Mouse (Mus musculus) gastrocnemius, postnatal 36 days (tissue): ENCODE results near the gene Kcns3. TPM values are rescaled to one million over a fixed set of nuclear protein-coding genes. Genes with fewer than 3 reads are reported as not detected.

Source experiments
- DNase-seq, 2 experiments: peaks; one replicate each; pipeline ENCODE4 v3.0.0; 2022
- intact Hi-C: fragments of 180-260 bp; cut with DNase I; formaldehyde crosslinking; loops from one replicate; pipeline ENCODE4 v1.15.1; 2025
- long read RNA-seq, 2 experiments: library from polyadenylated mRNA; stranded (forward); transcript quantifications; one replicate each; pipeline ENCODE4 v2.0.0; 2021
- total RNA-seq, 2 experiments: library from RNA; stranded (reverse); gene quantifications; 2 replicates each; pipeline ENCODE4 v1.2.3; 2021

Gene Kcns3
- under 1 TPM; 0.46 to 0.49 TPM for total RNA-seq
- long read RNA-seq, experiment 1, partial matches to known transcripts, result 0 of 1 reads
- long read RNA-seq, experiment 1, other reads (novel, unspliced or antisense), result 1 of 1 reads
- long read RNA-seq, experiment 2, partial matches to known transcripts, result 0 of 1 reads
- long read RNA-seq, experiment 2, other reads (novel, unspliced or antisense), result 0 of 1 reads

DNA sequence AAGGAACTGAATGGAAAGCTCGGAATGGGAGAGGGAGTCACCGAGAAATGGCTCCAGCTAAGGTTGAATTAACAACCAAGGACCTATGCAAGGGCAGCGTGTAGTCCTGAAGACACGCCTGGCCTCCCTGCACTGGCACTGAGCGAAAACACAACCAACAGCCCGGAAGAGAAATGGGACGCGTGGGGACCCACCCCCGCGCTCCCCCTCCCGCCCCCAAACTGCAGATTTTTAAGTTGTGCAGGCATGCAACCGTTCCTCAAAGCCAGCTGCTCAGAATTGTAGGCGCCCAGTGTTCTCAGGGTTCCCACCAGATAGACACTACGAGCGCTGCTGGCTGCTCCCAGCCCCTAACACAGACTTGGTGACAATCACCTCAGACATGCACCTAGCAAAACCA is at the start of gene Kcns3:
Kcns3 (minus strand) TSS at position 42 of the 400 bp plus-strand sequence.
- intact Hi-C loops, result no loop called here
- DNase-seq, result no peak

DNA sequence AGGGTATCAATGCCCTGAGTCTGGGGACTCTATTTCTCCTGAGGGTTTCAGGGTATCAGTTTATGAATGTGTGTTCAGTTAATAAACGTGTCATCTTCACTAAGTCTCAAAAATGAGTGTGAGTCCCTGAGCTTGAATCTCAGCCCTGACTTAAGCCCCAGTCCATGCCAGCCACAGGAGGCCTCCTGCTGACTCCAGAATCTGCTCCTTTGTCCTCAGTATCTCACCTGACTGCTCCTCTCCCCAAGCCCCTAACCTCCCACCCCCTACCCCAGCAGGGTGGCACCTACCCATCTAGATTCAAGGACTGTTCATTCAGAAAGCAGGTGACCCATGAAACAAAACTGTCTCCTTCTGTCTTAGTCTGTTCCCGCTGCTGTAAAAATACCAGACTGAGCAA is 47.7 kb upstream of the Kcns3 start:
- DNase-seq, result no peak
- intact Hi-C loops, result loop anchor here (5.0 kb wide), 3 partner anchors 69 to 139 kb away; partner anchors contain the start of genes Gen1 and Smc6

DNA sequence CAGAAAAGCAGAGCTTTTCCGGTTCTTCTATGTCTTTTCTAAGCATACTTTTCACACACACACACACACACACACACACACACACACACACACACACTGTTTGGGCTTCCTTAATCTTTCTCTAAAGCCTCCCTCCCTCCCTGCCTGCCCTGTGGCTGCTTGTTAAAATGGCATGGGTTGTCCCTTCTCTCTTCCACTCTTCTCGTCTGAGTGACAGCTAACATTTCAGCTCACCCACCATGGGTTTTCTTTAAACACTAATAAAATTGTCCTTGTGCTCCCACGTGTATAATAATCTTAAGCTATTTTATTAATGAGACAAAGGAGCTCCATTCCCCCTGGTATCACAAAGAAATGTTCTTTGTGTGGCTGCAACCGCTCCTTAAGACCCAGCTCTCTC is 47.2 kb upstream of the Kcns3 start:
- no peak for DNase-seq
- intact Hi-C loops, result loop anchor here (5.0 kb wide), 3 partner anchors 69 to 139 kb away; partner anchors contain the start of genes Gen1 and Smc6

DNA sequence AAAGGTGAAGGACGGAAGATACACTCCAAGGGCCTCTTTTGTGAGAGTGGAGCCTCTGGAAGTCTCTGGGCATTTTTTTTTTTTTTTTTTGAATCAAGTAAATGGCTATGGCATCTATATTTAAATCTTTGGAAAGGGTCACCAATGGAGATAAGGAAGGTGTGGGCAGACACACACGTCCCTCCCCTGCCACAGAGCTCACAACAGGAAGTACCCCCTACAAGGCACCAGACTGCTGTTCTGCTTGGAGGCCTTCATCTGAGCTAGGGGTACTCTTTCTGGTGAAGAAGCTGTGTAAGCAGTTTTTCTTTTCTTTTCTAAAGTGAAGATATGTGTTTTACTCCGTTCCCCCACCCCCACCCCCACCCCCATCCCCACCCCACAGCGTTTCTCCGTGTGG is 46.0 kb upstream of the Kcns3 start:
- intact Hi-C loops, result loop anchor here (5.0 kb wide), 3 partner anchors 70 to 140 kb away; partner anchors contain the start of genes Gen1 and Smc6
- no peak for DNase-seq

DNA sequence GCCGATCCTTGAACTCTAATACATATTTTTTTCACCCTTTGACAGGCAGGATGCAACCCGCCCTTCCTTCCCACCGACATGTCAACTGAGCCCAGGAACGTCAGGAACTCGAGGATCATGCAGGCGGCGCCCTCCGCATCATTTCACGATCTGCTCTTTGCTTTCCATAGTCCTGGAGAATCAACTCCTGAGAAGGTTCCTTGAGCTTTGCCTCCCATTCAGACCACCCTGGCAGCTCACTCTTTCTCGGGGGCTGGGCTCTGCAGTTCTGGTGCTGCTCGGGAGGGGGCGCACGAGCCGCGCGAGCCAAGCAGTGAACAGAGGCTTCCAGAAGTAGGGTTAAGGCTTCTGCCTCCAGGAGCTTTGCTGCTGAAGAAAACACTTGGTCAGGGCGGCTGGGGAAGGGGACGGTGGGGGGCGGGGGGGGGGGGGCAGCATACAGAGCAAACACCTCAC is 45.3 kb upstream of the Kcns3 start:
- intact Hi-C loops, result loop anchor here (5.0 kb wide), 3 partner anchors 71 to 141 kb away; partner anchors contain the start of genes Gen1 and Smc6
- DNase-seq, result peak; percentile 66 to 82

DNA sequence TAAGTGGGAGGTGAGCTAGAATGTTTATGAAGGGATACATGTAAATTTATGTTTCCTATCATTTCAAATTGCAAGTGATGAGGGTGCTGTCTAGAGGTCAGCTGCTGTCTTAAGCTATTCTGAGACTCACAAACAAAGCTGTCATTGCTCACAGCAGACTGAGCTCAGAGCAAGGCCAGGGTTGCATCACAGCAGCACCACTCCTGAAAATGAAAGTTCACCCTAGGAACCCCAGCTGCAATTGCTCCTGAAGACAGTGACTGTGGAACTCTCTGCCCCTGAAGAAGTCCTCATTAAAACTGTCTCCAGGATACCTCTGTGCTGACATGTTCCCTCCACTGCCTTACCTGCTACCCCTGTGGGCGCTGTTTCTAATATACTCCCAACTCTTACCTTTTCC is 44.2 kb upstream of the Kcns3 start:
- intact Hi-C loops, result loop anchor here (5.0 kb wide), 3 partner anchors 72 to 142 kb away; partner anchors contain the start of genes Gen1 and Smc6
- no peak for DNase-seq

DNA sequence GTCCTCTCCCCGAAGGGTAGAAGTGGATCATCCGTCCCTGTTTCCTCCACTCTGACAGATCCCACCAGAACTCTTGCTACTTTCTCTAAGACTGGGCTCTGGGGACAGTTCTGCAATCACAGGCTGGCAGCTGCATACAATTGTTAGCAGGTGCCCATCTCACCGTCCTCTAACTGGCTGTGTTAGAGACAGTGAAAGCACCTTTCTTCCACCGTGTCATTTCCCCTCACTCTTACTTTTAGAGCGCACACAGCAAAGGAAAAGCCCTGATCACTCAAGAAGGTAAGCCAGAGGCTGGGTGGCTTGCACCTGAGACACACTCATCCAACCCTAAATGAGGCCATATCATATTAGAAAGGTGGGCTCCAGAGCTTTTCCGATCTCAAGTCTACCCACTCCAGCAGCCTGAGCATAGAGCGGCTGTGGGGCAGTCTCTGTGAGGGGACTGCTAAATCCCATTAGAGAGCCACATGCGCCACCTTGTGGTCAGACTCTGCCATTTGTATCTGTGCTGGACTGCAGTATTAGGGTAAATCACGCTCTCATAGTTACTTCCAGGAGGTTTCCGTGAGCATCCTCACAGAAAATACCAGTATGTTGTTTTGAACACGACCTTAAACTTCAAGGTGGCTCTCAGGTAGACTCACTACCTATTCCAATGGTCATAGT is 27.8 kb upstream of the Kcns3 start:
- intact Hi-C loops, result loop anchor here (1.0 kb wide), 1 partner anchor 580 kb away; no protein-coding TSS in a partner anchor
- DNase-seq, result peak; percentile 70 to 82

DNA sequence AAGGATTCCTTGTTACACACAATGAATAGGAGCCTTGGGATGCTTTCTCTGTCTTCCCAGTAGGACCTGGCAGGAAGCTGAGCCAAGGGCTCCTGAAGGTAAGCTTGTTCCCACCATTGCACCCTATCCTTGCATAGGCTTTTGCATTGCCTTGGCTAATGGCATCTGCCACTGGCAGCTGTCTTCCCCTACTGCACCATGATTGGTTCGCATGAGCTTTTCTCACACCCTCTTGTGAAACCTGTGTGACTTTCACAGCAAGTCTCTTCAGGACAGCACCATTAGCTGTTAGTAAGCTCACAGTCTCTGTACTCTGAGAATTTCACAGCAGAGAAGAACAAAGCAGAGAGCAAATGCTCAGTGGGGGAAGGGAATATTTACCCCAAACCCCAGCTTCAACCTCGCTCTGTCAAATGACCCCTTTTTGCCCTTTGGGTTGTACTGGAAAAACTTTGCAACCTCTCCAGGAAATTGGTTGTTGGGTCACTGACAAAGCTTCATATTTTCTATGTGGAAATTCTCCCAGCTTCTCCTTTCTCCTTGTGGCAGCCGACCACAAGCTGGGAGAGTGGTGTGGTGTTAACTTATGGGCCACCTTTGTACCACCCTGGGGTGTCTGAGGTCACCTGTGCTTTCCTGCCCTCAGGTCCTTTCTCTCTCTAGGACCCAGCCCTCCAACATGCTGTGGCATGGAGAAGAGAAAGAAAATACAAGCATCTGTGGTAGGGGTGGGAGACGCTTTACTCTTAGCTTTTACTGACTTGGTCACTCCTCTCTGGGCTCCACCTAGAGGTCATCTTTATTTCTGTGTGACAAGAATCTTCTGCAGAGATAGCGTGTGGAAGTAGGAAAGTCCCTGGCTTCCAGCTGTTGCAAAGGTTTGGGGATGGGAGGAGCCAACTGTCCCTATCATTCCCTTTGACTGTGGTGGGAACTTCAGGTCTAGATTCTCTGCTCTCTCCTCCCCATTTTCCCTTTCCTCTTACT is 26.8 kb upstream of the Kcns3 start:
- DNase-seq, result no peak
- intact Hi-C loops, result loop anchor here (1.0 kb wide), 1 partner anchor 579 kb away; no protein-coding TSS in a partner anchor

DNA sequence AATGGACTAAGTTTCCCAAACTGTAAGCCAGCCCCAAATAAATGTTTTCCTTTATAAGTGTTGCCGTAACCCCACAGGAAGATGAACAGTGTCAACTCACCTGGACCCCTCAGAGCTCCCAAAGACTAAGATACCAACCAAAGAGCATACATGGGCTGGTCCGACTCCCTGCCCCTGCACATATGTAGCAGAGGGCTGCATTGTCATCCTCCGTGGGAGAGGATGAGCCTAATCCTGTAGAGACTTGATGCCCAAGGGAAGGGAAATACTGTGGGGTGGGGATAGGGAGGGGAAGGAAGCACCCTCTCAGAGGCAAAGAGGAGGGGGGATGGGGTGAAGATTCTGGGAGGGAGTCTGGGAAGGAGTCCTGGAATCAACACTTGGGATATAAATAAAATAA is 7.8 kb upstream of the Kcns3 start:
- intact Hi-C loops, result no loop called here
- DNase-seq, result no peak

DNA sequence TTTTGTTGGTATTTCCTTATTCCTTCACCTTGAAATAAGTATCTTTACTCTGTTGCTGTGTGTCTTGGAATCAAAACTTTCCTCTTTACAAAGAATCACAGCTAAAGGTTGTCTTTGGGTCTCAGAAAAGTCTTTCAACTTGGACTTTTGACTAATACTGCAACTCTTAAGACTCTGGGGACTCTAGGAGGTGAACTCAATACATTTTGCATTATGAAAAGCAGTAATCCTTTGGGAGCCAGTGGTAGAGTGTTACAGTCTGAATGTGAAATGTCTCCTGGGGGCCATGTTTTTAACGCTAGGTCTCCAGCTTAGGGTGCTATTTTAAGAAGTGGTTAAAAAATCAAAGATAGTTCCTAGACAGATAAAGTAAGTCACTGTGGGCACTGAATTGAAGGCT is 4.3 kb upstream of the Kcns3 start:
- intact Hi-C loops, result no loop called here
- no peak for DNase-seq

DNA sequence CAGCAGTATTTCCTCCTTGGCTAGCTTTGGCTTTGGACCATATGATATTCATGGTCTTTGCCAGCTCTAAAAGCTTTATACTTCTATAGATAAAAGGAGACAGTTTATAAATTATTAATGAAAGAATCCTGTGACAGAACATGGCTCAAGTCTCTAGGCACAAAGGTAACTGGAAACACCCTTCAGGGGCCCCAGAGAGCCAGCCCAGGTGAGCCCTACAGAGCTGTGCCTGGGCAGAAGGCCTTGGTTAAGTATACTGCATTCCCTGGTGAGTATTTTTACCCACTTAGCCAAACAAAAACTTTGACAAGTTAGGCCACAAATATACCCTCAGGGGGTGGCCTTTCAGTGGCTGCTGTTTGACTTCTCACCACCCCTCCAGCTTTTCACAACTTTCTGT is 2.7 kb upstream of the Kcns3 start:
- intact Hi-C loops, result no loop called here
- DNase-seq, result no peak

DNA sequence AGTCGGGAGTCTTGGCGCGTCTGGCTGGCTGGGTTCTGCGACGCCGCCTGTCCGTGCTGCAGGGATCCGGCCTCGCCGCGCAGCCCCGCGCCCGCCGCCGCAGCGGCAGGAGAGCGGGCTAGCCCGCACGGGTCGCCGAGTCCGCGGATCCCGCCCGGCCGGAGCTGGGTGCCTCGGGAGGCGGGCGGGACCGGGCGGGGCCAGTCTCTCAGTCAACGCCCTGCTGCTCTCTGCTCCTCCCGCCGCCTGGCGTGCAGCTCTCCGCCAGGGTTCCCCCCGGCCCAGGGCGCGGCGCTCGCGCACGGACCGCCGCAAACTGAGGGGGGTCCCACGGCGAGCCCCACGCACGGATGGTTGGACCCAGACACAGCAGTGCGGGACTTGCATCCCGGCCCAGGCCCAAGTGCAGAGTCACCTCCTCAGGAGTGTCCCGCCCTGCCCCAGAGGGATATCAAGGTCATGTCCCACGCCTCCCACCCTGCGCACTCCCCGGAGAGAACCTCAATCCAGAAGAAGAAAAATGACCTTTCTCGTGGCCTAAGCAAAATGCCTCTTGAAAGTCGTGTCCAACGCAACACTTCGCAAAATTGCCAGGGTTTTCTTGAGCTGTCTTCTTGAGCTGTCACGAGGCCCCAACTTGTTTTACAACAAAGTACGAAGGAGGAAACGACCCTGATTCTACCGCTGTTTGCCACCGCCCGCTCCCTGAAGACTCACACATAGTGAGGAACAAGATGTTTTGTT is 492 bp downstream of the Kcns3 start:
- intact Hi-C loops, result no loop called here
- DNase-seq, result peak; percentile 5 to 23

DNA sequence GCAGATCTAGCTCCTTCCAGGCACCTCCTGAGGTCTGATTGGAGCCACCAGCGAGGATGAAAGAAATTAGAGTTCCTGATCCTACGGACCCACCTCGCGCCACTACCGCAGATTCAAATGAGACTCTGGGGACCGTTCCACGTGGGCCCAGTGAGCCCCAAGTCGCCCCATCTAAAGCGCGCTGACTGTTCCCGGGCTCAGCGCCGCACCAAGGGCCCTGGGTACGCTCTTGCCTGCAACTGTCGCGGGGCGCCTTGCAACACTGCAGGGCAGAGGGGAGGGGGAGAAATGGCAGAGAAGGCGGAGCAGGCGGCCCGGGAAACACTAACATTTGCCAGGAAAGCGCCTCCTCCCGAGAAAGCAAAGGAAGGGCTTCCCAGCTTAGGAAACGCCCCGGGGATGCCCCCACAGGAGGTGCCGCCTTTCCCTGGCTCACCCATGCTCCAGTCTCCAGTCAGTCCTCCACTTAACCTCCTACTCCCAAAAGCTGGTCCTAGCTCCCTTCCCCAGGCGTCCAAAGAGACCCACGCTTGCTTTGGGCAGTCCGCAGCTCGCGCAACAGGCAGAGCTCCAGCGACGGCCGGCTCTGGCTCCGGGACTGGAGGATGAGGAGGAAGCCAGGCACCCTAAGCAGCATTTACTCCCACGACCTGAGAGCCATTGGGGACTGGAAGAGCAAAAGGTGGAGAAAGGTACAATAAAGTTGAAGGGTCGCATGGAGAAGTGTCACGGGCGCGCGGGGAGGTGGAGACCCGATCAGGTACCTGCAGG is 1.2 kb downstream of the Kcns3 start:
- intact Hi-C loops, result no loop called here
- DNase-seq, result peak; percentile 27 to 33

DNA sequence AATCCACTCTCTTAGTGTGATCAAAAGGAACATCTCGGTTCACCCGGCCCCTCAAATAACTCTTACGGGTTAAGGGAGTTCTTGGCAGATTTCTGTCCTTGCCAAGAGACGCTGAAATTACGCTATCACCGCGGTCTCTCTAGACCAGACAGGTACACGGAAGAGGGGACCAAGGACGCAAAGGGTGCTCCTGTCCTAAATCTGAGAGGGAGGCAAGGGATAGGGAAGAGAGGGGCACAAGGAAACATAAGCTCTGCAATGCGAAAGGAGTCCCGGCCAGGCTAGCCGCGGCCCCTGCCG is 1.8 kb downstream of the Kcns3 start:
- no peak for DNase-seq
- intact Hi-C loops, result no loop called here

DNA sequence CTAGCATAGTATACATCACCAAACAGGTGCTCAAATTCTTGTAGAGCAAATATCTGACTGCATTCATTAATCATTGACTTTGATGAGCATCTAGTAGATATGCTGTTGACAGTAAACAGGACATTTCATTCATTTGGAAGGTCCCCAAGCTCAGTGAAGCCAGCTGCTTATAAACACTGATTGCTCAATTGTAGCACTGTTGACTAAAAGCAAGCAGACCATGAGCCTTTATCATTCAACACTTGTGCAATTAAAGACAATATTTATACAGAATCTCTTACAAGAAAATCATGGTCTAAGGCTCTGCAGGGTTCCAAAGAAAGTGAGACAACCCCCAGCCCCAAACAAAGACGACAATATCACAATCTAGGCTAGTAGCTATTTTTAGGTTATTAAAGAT is 6.0 kb downstream of the Kcns3 start:
- intact Hi-C loops, result no loop called here
- DNase-seq, result no peak

DNA sequence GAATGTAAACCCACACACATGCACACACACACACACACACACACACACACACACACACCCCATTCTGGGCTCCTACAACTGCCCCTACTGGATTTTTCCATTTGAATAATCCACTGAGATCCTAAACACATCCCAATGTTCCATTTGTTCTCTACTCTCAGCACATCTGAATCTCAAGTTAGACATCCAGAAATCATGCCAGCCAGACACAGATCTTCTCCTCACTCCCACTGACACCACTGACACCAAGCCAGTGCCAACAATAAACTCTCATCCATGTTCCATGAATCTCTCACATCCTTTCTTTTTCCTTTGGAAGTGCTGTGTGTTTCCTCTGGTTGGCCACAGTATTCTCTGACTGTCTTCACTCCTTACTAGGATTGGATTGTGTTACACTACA is 18.4 kb downstream of the Kcns3 start:
- no peak for DNase-seq
- intact Hi-C loops, result no loop called here

DNA sequence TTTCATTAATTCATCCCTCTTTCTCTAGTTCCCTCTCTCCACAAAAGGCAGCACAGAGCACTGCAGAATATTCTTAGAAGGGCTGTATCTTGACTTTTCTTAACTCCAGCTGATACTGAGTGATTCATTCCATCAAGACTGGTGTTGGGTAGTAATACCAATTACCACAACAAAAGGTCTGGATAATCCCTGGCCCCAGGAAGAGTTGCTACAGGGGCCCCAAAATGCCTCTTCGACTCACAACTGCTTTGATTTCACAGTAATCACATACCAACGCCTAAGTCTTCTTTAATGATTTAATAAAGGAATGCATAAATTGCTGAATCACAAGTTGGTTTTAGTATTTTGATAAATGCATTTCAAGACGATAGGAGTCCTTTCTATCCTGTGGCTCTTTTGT is 21.7 kb downstream of the Kcns3 start:
- no peak for DNase-seq
- intact Hi-C loops, result no loop called here

DNA sequence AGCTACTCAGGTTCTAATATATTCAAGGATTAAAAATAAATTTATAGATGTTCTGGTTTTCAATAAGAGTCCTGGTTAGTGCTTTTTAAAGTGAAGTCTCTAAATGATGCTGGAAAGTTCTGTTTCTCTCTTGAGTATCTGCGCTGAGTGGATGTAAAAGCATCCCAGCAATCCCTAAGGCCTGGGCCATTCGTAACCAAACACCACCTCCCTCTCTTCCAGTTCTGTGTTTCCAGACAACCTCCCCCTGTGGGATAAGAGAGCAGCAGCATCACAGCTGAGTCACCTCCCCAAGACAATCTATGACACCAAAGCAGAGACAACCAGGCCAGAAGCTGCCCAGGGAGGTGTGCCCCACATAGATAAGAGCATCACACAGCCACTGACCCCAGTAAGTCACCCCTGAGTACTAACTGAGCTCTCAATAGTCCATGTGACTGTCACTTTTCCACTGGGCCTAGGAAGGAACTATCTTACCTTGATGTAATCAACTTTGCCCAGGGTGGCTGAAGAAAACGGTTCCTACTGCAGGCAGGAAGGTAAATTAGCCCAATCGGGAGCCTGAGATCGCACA is 24.6 kb downstream of the Kcns3 start:
- no peak for DNase-seq
- intact Hi-C loops, result no loop called here

DNA sequence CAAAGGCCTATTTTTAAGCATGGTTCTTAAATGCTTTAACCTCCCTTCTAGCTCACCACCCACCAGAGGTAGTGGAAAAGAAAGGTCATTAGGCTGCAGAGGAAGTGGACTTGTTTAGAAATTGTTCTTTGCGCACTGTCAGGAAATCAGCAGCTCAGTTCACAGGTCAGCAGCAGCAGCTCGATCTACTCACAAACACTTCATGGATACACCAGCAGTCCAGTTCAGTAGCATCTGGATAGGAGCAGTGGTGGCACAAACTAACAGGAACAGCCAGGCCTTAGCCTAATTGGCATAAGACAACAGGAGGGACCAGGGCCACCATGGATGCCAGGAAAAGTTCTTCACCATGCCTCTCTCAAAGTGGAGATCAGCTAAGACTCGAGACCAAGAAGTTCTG is 49.3 kb downstream of the Kcns3 start:
- intact Hi-C loops, result no loop called here
- DNase-seq, result no peak
